Mouse (Mus musculus): ENCODE results near the gene Zfx.

DNA sequence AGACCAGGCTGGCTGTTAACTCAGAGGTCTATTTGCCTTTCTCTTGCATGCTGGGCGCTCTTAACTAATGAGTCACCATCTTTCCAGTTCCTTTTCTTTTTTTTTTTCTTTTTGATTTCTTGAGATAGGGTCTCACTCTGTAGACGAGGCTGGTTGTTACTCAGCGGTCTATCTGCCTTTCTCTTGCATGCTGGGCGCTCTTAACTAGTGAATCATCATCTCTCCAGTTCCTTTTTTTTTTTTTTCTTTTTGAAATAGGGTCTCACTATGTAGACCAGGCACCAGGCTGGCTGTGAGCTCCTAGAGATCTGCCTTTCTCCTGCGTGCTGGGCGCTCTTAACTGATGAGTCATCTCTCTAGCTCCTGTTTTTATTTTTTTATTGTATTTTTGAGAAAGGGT lies 45.8 kb upstream of the Zfx start:
- TF ChIP-seq CTCF (IDR thresholded peaks at IDR 0.05; ENCODE audit: extremely low read depth, insufficient read depth, low read length), result no peak
- TF ChIP-seq POLR2A (IDR thresholded peaks at IDR 0.05; ENCODE audit: extremely low read depth, insufficient read depth, low read length), result no peak
